Comparison of ENCODE assay signal across 7 mouse cellular contexts in genomic region chr5:100845485-100845847, GRCm38 (mm10). TPM values are rescaled to one million over a fixed set of nuclear protein-coding genes. Genes with fewer than 3 reads are reported as not detected.
DNase-seq lines count a peak whose midpoint lies in the region; ATAC-seq and TF ChIP-seq lines count a peak whose summit lies in the region.

Gene Gpat3, plus strand, starts transcription at chr5:100845713.

- peak within 1 kb of the TSS; percentile 60 for H3K9ac ChIP-seq in CH12.LX (ENCODE audit: insufficient read depth, low read depth)
- H3K9ac ChIP-seq in embryonic facial prominence, embryonic 13.5 days: peak within 1 kb of the TSS; percentile 69
- H3K9ac ChIP-seq in heart, embryonic 16.5 days (ENCODE audit: low read length): peak within 1 kb of the TSS; percentile 85

- TF ChIP-seq POLR2A in CH12.LX (IDR thresholded peaks at IDR 0.05; ENCODE audit: low read depth, low read length): no peak
- TF ChIP-seq POLR2A in small intestine, adult 2 months (IDR thresholded peaks at IDR 0.05; ENCODE audit: low read depth, low read length): no peak

- peaks cover 11% of the 10 kb centered on the region for H3K9me3 ChIP-seq in CH12.LX (replicated peaks; ENCODE audit: low read length)
- peaks cover 6% of the 10 kb centered on the region; the same call in 1 of the 2 replicates for H3K9me3 ChIP-seq in embryonic facial prominence, embryonic 13.5 days
- H3K9me3 ChIP-seq in heart, embryonic 16.5 days (replicated peaks; ENCODE audit: control insufficient read depth, low read length): peaks cover 11% of the 10 kb centered on the region

- no peak for TF ChIP-seq CTCF in CH12.LX (conservative IDR thresholded peaks at IDR 0.05 in 1 of 2, IDR thresholded peaks at IDR 0.05 in 1 of 2; ENCODE audit: low read depth in 2 of 2, low read length in 2 of 2)
- TF ChIP-seq CTCF in small intestine, adult 2 months (IDR thresholded peaks at IDR 0.05; ENCODE audit: extremely low read depth, insufficient read length, insufficient replicate concordance, low read depth, low read length): no peak

- DNase-seq in CH12.LX (ENCODE audit: extremely low read depth) (no peak), MN1 (ENCODE audit: low spot score) (peak; percentile 28)
- peak; percentile 42 to 55 for DNase-seq in kidney, postnatal 25 days
- DNase-seq in lung, postnatal 36 days: peak; percentile 42

- H3K4me1 ChIP-seq in CH12.LX (ENCODE audit: control insufficient read depth in 1 of 2, insufficient read depth in 2 of 2): peaks cover 0 to 11% of the 10 kb centered on the region in 2 experiments; a peak in 3 of 4 replicates
- H3K4me1 ChIP-seq in embryonic facial prominence, embryonic 13.5 days: peaks cover 12% of the 10 kb centered on the region
- H3K4me1 ChIP-seq in heart, embryonic 16.5 days (ENCODE audit: control insufficient read depth, insufficient read depth, low read length): peaks cover 6% of the 10 kb centered on the region; the same call in 1 of the 2 replicates
- H3K4me1 ChIP-seq in small intestine, adult 2 months (ENCODE audit: control insufficient read depth, insufficient read depth, insufficient read length, low read length): peaks cover 7% of the 10 kb centered on the region; the same call in 1 of the 2 replicates

- H3K4me2 ChIP-seq in CH12.LX (ENCODE audit: insufficient read depth, low read depth, poor library complexity, severe bottlenecking): peak within 1 kb of the TSS; percentile 66
- H3K4me2 ChIP-seq in embryonic facial prominence, embryonic 13.5 days: peak within 1 kb of the TSS; percentile 99
- H3K4me2 ChIP-seq in heart, embryonic 16.5 days (ENCODE audit: low read depth, low read length): peak within 1 kb of the TSS; percentile 71

- no peak within 1 kb of the TSS for H3K27ac ChIP-seq in CH12.LX (ENCODE audit: insufficient read depth, low read depth)
- no peak within 1 kb of the TSS for H3K27ac ChIP-seq in embryonic facial prominence, embryonic 13.5 days
- peak within 1 kb of the TSS; percentile 97 for H3K27ac ChIP-seq in heart, embryonic 16.5 days (ENCODE audit: low read length)
- peak within 1 kb of the TSS; percentile 98 for H3K27ac ChIP-seq in small intestine, adult 2 months (ENCODE audit: insufficient read depth, low read depth, low read length)

- dilution Hi-C loops in CH12.LX (cut with MboI; ENCODE audit: extremely low pct_ligation_motif_present, extremely low pct_unique_long_range_greater_than_20kb, low sequenced_read_pairs): no loop called here

- TF ChIP-seq EP300 in CH12.LX (IDR thresholded peaks at IDR 0.05; ENCODE audit: low read length): no peak

- WGBS in embryonic facial prominence, embryonic 13.5 days: under 1% methylated on average over 16 of the region's 16 CpGs
- WGBS in heart, embryonic 16.5 days: 1% methylated on average over 16 of the region's 16 CpGs
- under 1% methylated on average over 16 of the region's 16 CpGs for whole genome bisulfite sequencing in small intestine, adult 2 months

- peaks cover 21% of the 10 kb centered on the region for H3K27me3 ChIP-seq in CH12.LX (replicated peaks)
- peaks cover 57% of the 10 kb centered on the region for H3K27me3 ChIP-seq in embryonic facial prominence, embryonic 13.5 days
- no peaks in the 10 kb centered on the region; the same call in 1 of the 2 replicates for H3K27me3 ChIP-seq in heart, embryonic 16.5 days (ENCODE audit: control insufficient read depth, insufficient read depth, low read length)
- H3K27me3 ChIP-seq in small intestine, adult 2 months (ENCODE audit: control insufficient read depth, insufficient read depth, low read length): no peaks in the 10 kb centered on the region

- peak within 1 kb of the TSS; percentile 55 to 72 (median 69) for H3K4me3 ChIP-seq in CH12.LX (replicated peaks in 1 of 3; ENCODE audit: low read depth in 2 of 3, low read length in 2 of 3, poor library complexity in 1 of 3)
- peak within 1 kb of the TSS; percentile 64 for H3K4me3 ChIP-seq in embryonic facial prominence, embryonic 13.5 days
- peak within 1 kb of the TSS; percentile 70 for H3K4me3 ChIP-seq in heart, embryonic 16.5 days (ENCODE audit: low read length)
- peak within 1 kb of the TSS; percentile 93 for H3K4me3 ChIP-seq in small intestine, adult 2 months (ENCODE audit: low read depth, low read length)

- no peak for ATAC-seq in embryonic facial prominence, embryonic 13.5 days (ENCODE audit: insufficient number of reproducible peaks, insufficient read depth, low FRiP score, low TSS enrichment, low read depth)
- peak; percentile 62 for ATAC-seq in heart, embryonic 16.5 days (replicated peaks; ENCODE audit: extremely low read depth, insufficient read depth, low FRiP score)

- TF ChIP-seq RAD21 in CH12.LX (IDR thresholded peaks at IDR 0.05; ENCODE audit: low read depth, low read length): no peak

- H3K36me3 ChIP-seq in CH12.LX (replicated peaks in 1 of 2; ENCODE audit: control insufficient read depth in 1 of 2, insufficient read depth in 1 of 2, low read length in 1 of 2): no peaks in the 10 kb centered on the region
- no peaks in the 10 kb centered on the region for H3K36me3 ChIP-seq in embryonic facial prominence, embryonic 13.5 days
- peaks cover 12% of the 10 kb centered on the region for H3K36me3 ChIP-seq in heart, embryonic 16.5 days (ENCODE audit: control insufficient read depth, insufficient read depth)
- H3K36me3 ChIP-seq in small intestine, adult 2 months (ENCODE audit: control insufficient read depth, insufficient read depth, low read length): peaks cover 2% of the 10 kb centered on the region

- in situ Hi-C loops in CH12.LX (cut with MboI; ENCODE audit: low pct_ligation_motif_present, low pct_unique_long_range_greater_than_20kb, low sequenced_read_pairs): loop anchor here (5.0 kb wide), 1 partner anchor 67 kb away; no protein-coding TSS in a partner anchor

- no peaks in the 10 kb centered on the region for H3K79me2 ChIP-seq in CH12.LX (replicated peaks; ENCODE audit: control insufficient read depth, extremely low read depth, insufficient read depth, poor library complexity, severe bottlenecking)

TF ChIP-seq in CH12.LX, 34 proteins besides CTCF, POLR2A, EP300 and RAD21:
- TF ChIP-seq HCFC1 (IDR thresholded peaks at IDR 0.05; ENCODE audit: low read depth, low read length) (no peak), ZC3H11A (IDR thresholded peaks at IDR 0.05; ENCODE audit: low read depth, low read length) (no peak), JUN (IDR thresholded peaks at IDR 0.05; ENCODE audit: insufficient read depth, low read depth, low read length) (no peak), CHD2 (IDR thresholded peaks at IDR 0.05; ENCODE audit: low read length) (no peak), JUND (conservative IDR thresholded peaks at IDR 0.05; ENCODE audit: low read depth, low read length) (no peak), E2F4 (IDR thresholded peaks at IDR 0.05; ENCODE audit: insufficient replicate concordance, low read depth, low read length) (no peak), MAX (IDR thresholded peaks at IDR 0.05; ENCODE audit: low read length) (no peak), GABPA (IDR thresholded peaks at IDR 0.05; ENCODE audit: insufficient replicate concordance, low read depth, low read length) (no peak), ELF1 (IDR thresholded peaks at IDR 0.05; ENCODE audit: low read depth, low read length) (no peak)

RNA-seq across cellular contexts. Expression of gene Gpat3, which starts in this region (rescaled TPM):
- total RNA-seq in CH12.LX (2012; rRNA removed): 0.46 and 0.68 TPM in 2 replicates
- 1.5 TPM in 2 replicates for total RNA-seq in CH12.LX (2014; rRNA removed)
- polyA plus RNA-seq in CH12.LX (2012; ENCODE audit: insufficient read length, low read depth): 1.2 TPM in 2 replicates
- polyA plus RNA-seq in embryonic facial prominence, embryonic 13.5 days (2015; fragmentation: Nextera tagmentation; extraction: Ambion mirVana): 0.72 and 1.1 TPM in 2 replicates
- polyA plus RNA-seq in heart, embryonic 16.5 days (2015; fragmentation: Nextera tagmentation; extraction: Ambion mirVana): 13.6 and 15.3 TPM in 2 replicates
- 10.9 and 28.4 TPM in 2 replicates for polyA plus RNA-seq in small intestine, adult 2 months (2012; rRNA removed)

Comparison
In these comparisons a context has a peak if more than half of its experiments do, and no peak if none do; other contexts are left out.
1. H3K27ac ChIP-seq: peak in heart, embryonic 16.5 days (single experiment) and small intestine, adult 2 months (single experiment); none in CH12.LX (single experiment) and embryonic facial prominence, embryonic 13.5 days (single experiment).
2. Peak in every context shown above with its lines, with median percentiles within 50 percentile points of each other: H3K4me2 ChIP-seq, H3K4me3 ChIP-seq and H3K9ac ChIP-seq.